Mouse (Mus musculus) MEL (cell line): ENCODE data around the gene Mfsd1. TPM values are rescaled to one million over a fixed set of nuclear protein-coding genes. Genes with fewer than 3 reads are reported as not detected.

ENCODE experiments used
- DNase-seq: peaks from one replicate; pipeline ENCODE4 v3.0.0; 2011; ENCODE audit warnings: low read depth, low spot score
- H3K27ac ChIP-seq: 2 replicates; pipeline ENCODE4 v1.5.1; 2012; ENCODE audit warnings: low read depth, mild to moderate bottlenecking, control low read depth, low read length, moderate library complexity; ENCODE audit not compliant: control insufficient read depth
- H3K27me3 ChIP-seq, 2 experiments: fragments of 150-350 bp in 1 of 2; sonication (generic) in 1 of 2; 2 replicates each; pipeline ENCODE4 v1.6.1; 2012; ENCODE audit warnings: low read length in 2 of 2, mild to moderate bottlenecking in 2 of 2, improper control_type of control experiment in 1 of 2, moderate library complexity in 1 of 2; ENCODE audit not compliant: insufficient read depth in 2 of 2, control insufficient read depth in 1 of 2
- H3K36me3 ChIP-seq, 2 experiments: 2 replicates each; pipeline ENCODE4 v1.6.1; 2012 to 2014; ENCODE audit warnings: low read length in 2 of 2, improper control_type of control experiment in 1 of 2, inconsistent platforms in 1 of 2, mild to moderate bottlenecking in 1 of 2; ENCODE audit not compliant: insufficient read depth in 2 of 2, control insufficient read depth in 1 of 2
- H3K4me1 ChIP-seq, 2 experiments: fragments of 150-350 bp in 1 of 2; sonication (generic) in 1 of 2; 2 replicates each; pipeline ENCODE4 v1.6.1; 2012; ENCODE audit warnings: low read length in 2 of 2, improper control_type of control experiment in 1 of 2, mild to moderate bottlenecking in 1 of 2; ENCODE audit not compliant: insufficient read depth in 2 of 2, control insufficient read depth in 1 of 2
- H3K4me3 ChIP-seq, 2 experiments: fragments of 150-350 bp in 1 of 2; sonication (generic) in 1 of 2; 2 replicates each; pipeline ENCODE4 v1.5.1; 2012; ENCODE audit warnings: low read depth in 2 of 2, low read length in 2 of 2, mild to moderate bottlenecking in 2 of 2, moderate library complexity in 2 of 2, control low read depth in 1 of 2, improper control_type of control experiment in 1 of 2; ENCODE audit not compliant: control insufficient read depth in 1 of 2, insufficient read depth in 1 of 2
- H3K79me2 ChIP-seq: 2 replicates; pipeline ENCODE4 v1.6.1; 2012; ENCODE audit warnings: mild to moderate bottlenecking, low read length, moderate library complexity; ENCODE audit not compliant: control insufficient read depth, poor library complexity, insufficient read depth
- H3K9ac ChIP-seq: 2 replicates; pipeline ENCODE4 v1.6.1; 2012; ENCODE audit warnings: low read depth, mild to moderate bottlenecking, control low read depth, low read length, moderate library complexity; ENCODE audit not compliant: control insufficient read depth, poor library complexity, severe bottlenecking
- H3K9me3 ChIP-seq: fragments of 150-350 bp; sonication (generic); replicated peaks from 2 replicates; pipeline ENCODE4 v1.6.1; 2012; ENCODE audit warnings: mild to moderate bottlenecking, low read length, improper control_type of control experiment, moderate library complexity; ENCODE audit not compliant: insufficient read depth
- BHLHE40 ChIP-seq: IDR thresholded peaks from 2 replicates; pipeline ENCODE4 v1.6.1; 2012; ENCODE audit warnings: low read depth, mild to moderate bottlenecking, inconsistent platforms, low read length, improper control_type of control experiment, borderline replicate concordance
- CHD1 ChIP-seq: IDR thresholded peaks from 2 replicates; pipeline ENCODE4 v1.6.1; 2012; ENCODE audit warnings: low read depth, mild to moderate bottlenecking, inconsistent platforms, low read length, improper control_type of control experiment
- CHD2 ChIP-seq: IDR thresholded peaks from 2 replicates; pipeline ENCODE4 v1.6.1; 2011; ENCODE audit warnings: low read length, improper control_type of control experiment
- CTCF ChIP-seq, 3 experiments: IDR thresholded peaks in 2 of 3; conservative IDR thresholded peaks in 1 of 3; 2 replicates each; pipeline ENCODE4 v1.5.1; 2011 to 2012; ENCODE audit warnings: low read length in 3 of 3, low read depth in 2 of 3, mild to moderate bottlenecking in 2 of 3, improper control_type of control experiment in 1 of 3, inconsistent platforms in 1 of 3, mixed read lengths in 1 of 3, moderate library complexity in 1 of 3; ENCODE audit not compliant: control insufficient read depth in 1 of 3, insufficient read depth in 1 of 3, poor library complexity in 1 of 3, severe bottlenecking in 1 of 3
- E2F4 ChIP-seq: IDR thresholded peaks from 2 replicates; pipeline ENCODE4 v1.6.1; 2011; ENCODE audit warnings: low read depth, low read length, improper control_type of control experiment, borderline replicate concordance
- ELF1 ChIP-seq: IDR thresholded peaks from 2 replicates; pipeline ENCODE4 v1.6.1; 2014; ENCODE audit warnings: low read depth, mild to moderate bottlenecking, inconsistent platforms, low read length, improper control_type of control experiment, moderate library complexity
- EP300 ChIP-seq, 2 experiments: IDR thresholded peaks; 2 replicates each; pipeline ENCODE4 v1.6.1; 2011; ENCODE audit warnings: improper control_type of control experiment in 2 of 2, low read length in 2 of 2, low read depth in 1 of 2, mild to moderate bottlenecking in 1 of 2
- ETS1 ChIP-seq: IDR thresholded peaks from 2 replicates; pipeline ENCODE4 v1.6.1; 2012; ENCODE audit warnings: low read depth, mild to moderate bottlenecking, inconsistent platforms, low read length, improper control_type of control experiment, moderate library complexity
- GATA1 ChIP-seq: IDR thresholded peaks from 2 replicates; pipeline ENCODE4 v1.6.1; 2011; ENCODE audit warnings: low read depth, low read length, improper control_type of control experiment
- MAFK ChIP-seq: IDR thresholded peaks from 2 replicates; pipeline ENCODE4 v1.6.1; 2011; ENCODE audit warnings: low read depth, mild to moderate bottlenecking, low read length, improper control_type of control experiment, borderline replicate concordance
- MAX ChIP-seq: IDR thresholded peaks from 2 replicates; pipeline ENCODE4 v1.6.1; 2011; ENCODE audit warnings: low read length, improper control_type of control experiment
- MAZ ChIP-seq: IDR thresholded peaks from 2 replicates; pipeline ENCODE4 v1.6.1; 2012; ENCODE audit warnings: low read depth, mild to moderate bottlenecking, inconsistent platforms, low read length, improper control_type of control experiment
- MXI1 ChIP-seq: IDR thresholded peaks from 2 replicates; pipeline ENCODE4 v1.6.1; 2011; ENCODE audit warnings: mild to moderate bottlenecking, low read depth, low read length, improper control_type of control experiment
- MYB ChIP-seq: IDR thresholded peaks from 2 replicates; pipeline ENCODE4 v1.6.1; 2011; ENCODE audit warnings: mild to moderate bottlenecking, low read depth, low read length, improper control_type of control experiment
- MYC ChIP-seq: IDR thresholded peaks from 2 replicates; pipeline ENCODE4 v1.6.1; 2011; ENCODE audit warnings: low read depth, mild to moderate bottlenecking, low read length, improper control_type of control experiment, moderate library complexity
- NELFE ChIP-seq: IDR thresholded peaks from 2 replicates; pipeline ENCODE4 v1.6.1; 2011; ENCODE audit warnings: low read depth, low read length, improper control_type of control experiment
- NRF1 ChIP-seq: IDR thresholded peaks from 2 replicates; pipeline ENCODE4 v1.6.1; 2014; ENCODE audit warnings: low read depth, mild to moderate bottlenecking, inconsistent platforms, low read length, improper control_type of control experiment, moderate library complexity; ENCODE audit not compliant: poor library complexity, insufficient read depth, severe bottlenecking
- RAD21 ChIP-seq: IDR thresholded peaks from 2 replicates; pipeline ENCODE4 v1.6.1; 2011; ENCODE audit warnings: mild to moderate bottlenecking, low read depth, low read length, improper control_type of control experiment
- SMC3 ChIP-seq: IDR thresholded peaks from 2 replicates; pipeline ENCODE4 v1.6.1; 2011; ENCODE audit warnings: low read depth, low read length, improper control_type of control experiment
- TAL1 ChIP-seq: IDR thresholded peaks from 2 replicates; pipeline ENCODE4 v1.6.1; 2012; ENCODE audit warnings: mild to moderate bottlenecking, inconsistent platforms, low read length, moderate library complexity, mixed read lengths
- TBP ChIP-seq: IDR thresholded peaks from 2 replicates; pipeline ENCODE4 v1.8.0; 2011; ENCODE audit warnings: low read depth, low read length, improper control_type of control experiment
- TCF12 ChIP-seq: IDR thresholded peaks from 2 replicates; pipeline ENCODE4 v1.6.1; 2014; ENCODE audit warnings: low read depth, mild to moderate bottlenecking, inconsistent platforms, low read length, improper control_type of control experiment, moderate library complexity
- USF1 ChIP-seq: IDR thresholded peaks from 2 replicates; pipeline ENCODE4 v1.6.1; 2014; ENCODE audit warnings: low read depth, mild to moderate bottlenecking, inconsistent platforms, low read length, improper control_type of control experiment, moderate library complexity
- ZC3H11A ChIP-seq: IDR thresholded peaks from 2 replicates; pipeline ENCODE4 v1.6.1; 2012; ENCODE audit warnings: low read depth, mild to moderate bottlenecking, inconsistent platforms, low read length, improper control_type of control experiment
- ZMIZ1 ChIP-seq: IDR thresholded peaks from 2 replicates; pipeline ENCODE4 v1.6.1; 2012; ENCODE audit warnings: low read depth, mild to moderate bottlenecking, inconsistent platforms, low read length, improper control_type of control experiment, moderate library complexity
- ZNF384 ChIP-seq: IDR thresholded peaks from 2 replicates; pipeline ENCODE4 v1.6.1; 2012; ENCODE audit warnings: low read depth, mild to moderate bottlenecking, inconsistent platforms, low read length, improper control_type of control experiment
- polyA plus RNA-seq, 2 experiments: library from polyadenylated mRNA; stranded (reverse) in 1 of 2; unstranded in 1 of 2; fragments of >175 nt in 1 of 2; fragments of >200 nt in 1 of 2; gene quantifications; 2 replicates each; pipeline versions ENCODE4 v1.2.1 to v1.2.4; 2012; ENCODE audit warnings: low replicate concordance in 2 of 2, low read depth in 1 of 2; ENCODE audit not compliant: insufficient read length in 2 of 2, insufficient read depth in 1 of 2, missing spikeins in 1 of 2
- total RNA-seq: library from RNA; depleted of rRNA; stranded (reverse); fragments of 300-350 nt; gene quantifications from 2 replicates; pipeline ENCODE4 v1.2.3, GENCODE M21; 2012

Gene Mfsd1
- total and polyA plus RNA-seq, 3 experiments = 36.2 to 39.6 TPM; not detected in 1

DNA sequence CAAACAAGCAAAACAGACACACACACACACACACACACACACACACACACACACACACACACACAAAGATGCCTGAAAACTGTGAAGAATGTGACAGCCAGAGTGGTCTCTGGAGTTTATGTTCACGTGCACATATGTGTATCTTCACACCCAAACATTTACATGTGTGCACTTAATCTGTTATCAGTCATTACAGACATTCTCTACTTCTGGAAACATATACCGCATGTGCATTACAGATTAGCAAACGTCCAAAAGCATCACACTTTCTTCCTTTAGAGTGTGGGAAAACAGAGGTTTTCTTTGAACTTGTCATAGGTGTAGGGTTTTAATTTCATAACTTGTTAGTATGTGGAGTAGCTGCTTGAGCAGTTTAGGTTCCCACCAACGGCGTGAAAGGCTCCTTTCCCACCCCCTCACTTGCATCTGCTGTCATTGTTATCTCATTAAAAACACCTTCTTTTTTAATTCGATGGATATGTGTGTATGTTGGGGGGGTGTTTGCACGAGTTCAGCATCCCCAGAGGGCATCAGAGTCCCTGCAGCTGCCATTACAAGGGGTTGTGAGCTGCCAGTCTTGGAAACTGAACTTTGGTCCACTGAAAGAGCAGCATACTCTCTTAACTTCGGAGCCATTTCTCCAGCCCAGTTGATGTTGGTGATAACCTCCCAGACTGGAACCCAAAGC lies 16.9 kb upstream of the Mfsd1 start:
- H3K27me3 ChIP-seq = peaks cover 2% of the 10 kb centered on the region in 2 experiments; a peak in 3 of 4 replicates
- H3K4me1 ChIP-seq = peaks cover 0 to 6% of the 10 kb centered on the region in 2 experiments; a peak in 3 of 4 replicates
- DNase-seq = peak; percentile 52
- no peak overlapping the region for H3K27ac ChIP-seq
- TF ChIP-seq MAX (peak; percentile 58; the same call in 1 of the 2 replicates), BHLHE40 (peak; percentile 93), MAZ (no peak), ELF1 (no peak), TAL1 (peak; percentile 66), USF1 (peak; percentile 13; the same call in 1 of the 2 replicates), TBP (no peak), CHD2 (no peak), E2F4 (no peak), ETS1 (peak; percentile 66), GATA1 (peak; percentile 65), MYB (no peak), TCF12 (peak; percentile 85; the same call in 1 of the 2 replicates), EP300 (IDR thresholded peaks at IDR 0.05; ENCODE audit: low read depth in 1 of 2, low read length in 2 of 2) (peak; percentile 81), MXI1 (peak; percentile 44; the same call in 1 of the 2 replicates)
- H3K9me3 ChIP-seq = no peaks in the 10 kb centered on the region
- no peaks in the 10 kb centered on the region; a peak in 1 of 4 replicates for H3K36me3 ChIP-seq
- no peak overlapping the region for H3K4me3 ChIP-seq
- H3K79me2 ChIP-seq = no peaks in the 10 kb centered on the region
- no peak overlapping the region for H3K9ac ChIP-seq

DNA sequence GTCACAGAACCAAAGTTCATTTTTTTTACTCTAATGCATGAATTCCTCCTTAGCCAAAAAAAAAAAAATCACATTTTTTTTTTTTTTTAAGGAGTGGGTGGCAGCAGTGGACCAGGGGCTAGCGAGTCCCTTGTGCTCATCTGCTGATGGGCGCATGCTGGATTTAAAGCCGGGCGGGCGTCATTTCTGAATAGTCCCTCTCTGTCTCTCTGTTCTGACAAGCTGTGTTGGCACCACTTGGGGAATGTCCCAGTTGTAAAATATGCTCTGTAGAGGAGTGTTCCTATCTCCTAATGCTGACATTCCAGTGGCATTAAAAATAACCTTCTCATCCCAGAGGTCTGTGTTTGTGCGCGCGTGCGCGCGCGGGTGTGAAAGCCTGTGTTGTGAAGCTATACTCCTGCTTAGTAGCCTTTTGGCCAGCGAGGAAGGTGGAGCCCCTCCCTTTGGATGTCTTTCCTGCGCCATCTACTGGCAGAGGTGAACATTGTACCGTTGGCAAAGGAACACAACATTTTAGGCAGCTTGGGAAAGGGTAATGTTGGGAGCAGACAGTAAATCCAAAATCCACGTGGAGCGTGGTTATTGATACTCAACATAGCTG lies 14.4 kb upstream of the Mfsd1 start:
- TF ChIP-seq RAD21 = peak; percentile 66
- TF ChIP-seq ZNF384 = no peak
- no peak for TF ChIP-seq NELFE
- TF ChIP-seq NRF1 = no peak
- no peak for TF ChIP-seq TCF12
- TF ChIP-seq TAL1 = no peak
- no peak for TF ChIP-seq ETS1
- no peak for TF ChIP-seq ZMIZ1
- peak; percentile 92 for TF ChIP-seq MAZ
- no peak for TF ChIP-seq EP300 (IDR thresholded peaks at IDR 0.05; ENCODE audit: low read depth in 1 of 2, low read length in 2 of 2)
- peak; percentile 76 to 83 (median 80) for TF ChIP-seq CTCF (IDR thresholded peaks at IDR 0.05 in 2 of 3, conservative IDR thresholded peaks at IDR 0.05 in 1 of 3; ENCODE audit: control insufficient read depth in 1 of 3, insufficient read depth in 1 of 3, low read depth in 2 of 3, low read length in 3 of 3, poor library complexity in 1 of 3, severe bottlenecking in 1 of 3)
- no peak for TF ChIP-seq GATA1
- TF ChIP-seq MAFK = no peak
- TF ChIP-seq SMC3 = peak; percentile 76
- no peak for TF ChIP-seq MXI1
- TF ChIP-seq ZC3H11A = no peak
- TF ChIP-seq MYB = no peak
- TF ChIP-seq ELF1 = no peak
- no peak for TF ChIP-seq CHD1
- TF ChIP-seq MYC = no peak
- Histone ChIP-seq H3K36me3 (no peaks in the 10 kb centered on the region; a peak in 1 of 4 replicates), H3K4me3 (no peak overlapping the region)

More for the DNA sequence above, 14.4 kb upstream of the Mfsd1 start:
- no peaks in the 10 kb centered on the region for H3K9me3 ChIP-seq
- peaks cover 0 to 2% of the 10 kb centered on the region in 2 experiments; a peak in 1 of 4 replicates for H3K27me3 ChIP-seq
- peaks cover 0 to 6% of the 10 kb centered on the region in 2 experiments; a peak in 3 of 4 replicates for H3K4me1 ChIP-seq
- H3K27ac ChIP-seq = no peak overlapping the region
- DNase-seq = peak; percentile 71
- H3K9ac ChIP-seq = no peak overlapping the region
- H3K79me2 ChIP-seq = no peaks in the 10 kb centered on the region
